Mouse (Mus musculus) T-helper 17 cell (primary cell): ENCODE results near the gene Trio.
"Not testable (repeated sequence)": the region's sequence is repeated elsewhere in the genome, so short reads cannot be mapped to it uniquely, and the experiment has no call there.

ENCODE experiments used
- in situ Hi-C, 2 experiments: fragments of 300-600 bp; cut with MboI, MseI; formaldehyde crosslinking; loops; 1 replicate in 1 of 2; 2 replicates in 1 of 2; pipeline ENCODE4 v1.15.1; 2025; ENCODE audit warnings: high pct_unique_total_duplicates in 2 of 2

Gene Trio

GRCm38 (mm10) chr15:27858179-27858819, 167.3 kb downstream of the Trio start:
- in situ Hi-C loops: no loop called here

- in situ Hi-C loops: no loop called here
These were observed 168.4 kb downstream of the Trio start for GRCm38 (mm10) chr15:27857242-27857641.

GRCm38 (mm10) chr15:27856050-27856787, 169.4 kb downstream of the Trio start:
- in situ Hi-C loops: no loop called here

- in situ Hi-C loops: no loop called here
These were observed 174.3 kb downstream of the Trio start for GRCm38 (mm10) chr15:27851312-27851711.

GRCm38 (mm10) chr15:27850904-27851303, 174.7 kb downstream of the Trio start:
- in situ Hi-C loops: no loop called here

- in situ Hi-C loops: no loop called here
These were observed 175.7 kb downstream of the Trio start for GRCm38 (mm10) chr15:27849910-27850309.

- in situ Hi-C loops: no loop called here
These were observed 184.0 kb downstream of the Trio start for GRCm38 (mm10) chr15:27841696-27842095.

GRCm38 (mm10) chr15:27840579-27840978, 185.1 kb downstream of the Trio start:
- in situ Hi-C loops: no loop called here

- in situ Hi-C loops: no loop called here
These were observed 185.5 kb downstream of the Trio start for GRCm38 (mm10) chr15:27840125-27840524.

GRCm38 (mm10) chr15:27831646-27832045, 194.0 kb downstream of the Trio start:
- in situ Hi-C loops: no loop called here

GRCm38 (mm10) chr15:27827871-27828270, 197.8 kb downstream of the Trio start:
- in situ Hi-C loops: not testable (repeated sequence)

GRCm38 (mm10) chr15:27826886-27827285, 198.8 kb downstream of the Trio start:
- in situ Hi-C loops: no loop called here

GRCm38 (mm10) chr15:27826048-27826637, 199.5 kb downstream of the Trio start:
- in situ Hi-C loops: no loop called here

- in situ Hi-C loops: no loop called here
These were observed 200.3 kb downstream of the Trio start for GRCm38 (mm10) chr15:27825390-27825789.

GRCm38 (mm10) chr15:27823581-27823980, 202.1 kb downstream of the Trio start:
- in situ Hi-C loops: loop anchor here (5.0 kb wide), 2 partner anchors 56 to 71 kb away; no protein-coding TSS in a partner anchor

GRCm38 (mm10) chr15:27822461-27822860, 203.2 kb downstream of the Trio start:
- in situ Hi-C loops: loop anchor here (5.0 kb wide), 2 partner anchors 55 to 70 kb away; no protein-coding TSS in a partner anchor

GRCm38 (mm10) chr15:27821651-27822364, 203.8 kb downstream of the Trio start:
- in situ Hi-C loops: loop anchor here (5.0 kb wide), 2 partner anchors 55 to 70 kb away; no protein-coding TSS in a partner anchor

GRCm38 (mm10) chr15:27817096-27817495, 208.6 kb downstream of the Trio start:
- in situ Hi-C loops: no loop called here

GRCm38 (mm10) chr15:27814677-27815391, 210.8 kb downstream of the Trio start:
- in situ Hi-C loops: no loop called here

GRCm38 (mm10) chr15:27810793-27811488, 214.7 kb downstream of the Trio start:
- in situ Hi-C loops: no loop called here

GRCm38 (mm10) chr15:27810262-27810661, 215.4 kb downstream of the Trio start:
- in situ Hi-C loops: no loop called here
